Mouse (Mus musculus) left cerebral cortex, postnatal 4 days (tissue): Measurements from ENCODE around the gene Zdhhc11. TPM values are rescaled to one million over a fixed set of nuclear protein-coding genes. Genes with fewer than 3 reads are reported as not detected.

Source experiments
- DNase-seq: peaks from one replicate; pipeline ENCODE4 v3.0.0-alpha.2; 2022
- intact Hi-C: fragments of 180-260 bp; cut with DNase I; formaldehyde crosslinking; loops from one replicate; pipeline ENCODE4 v1.15.1; 2025
- total RNA-seq, 2 experiments: library from RNA; stranded (reverse); gene quantifications; 2 replicates each; pipeline ENCODE4 v1.2.3; 2021

The Zdhhc11 gene
- not detected for total RNA-seq

DNA sequence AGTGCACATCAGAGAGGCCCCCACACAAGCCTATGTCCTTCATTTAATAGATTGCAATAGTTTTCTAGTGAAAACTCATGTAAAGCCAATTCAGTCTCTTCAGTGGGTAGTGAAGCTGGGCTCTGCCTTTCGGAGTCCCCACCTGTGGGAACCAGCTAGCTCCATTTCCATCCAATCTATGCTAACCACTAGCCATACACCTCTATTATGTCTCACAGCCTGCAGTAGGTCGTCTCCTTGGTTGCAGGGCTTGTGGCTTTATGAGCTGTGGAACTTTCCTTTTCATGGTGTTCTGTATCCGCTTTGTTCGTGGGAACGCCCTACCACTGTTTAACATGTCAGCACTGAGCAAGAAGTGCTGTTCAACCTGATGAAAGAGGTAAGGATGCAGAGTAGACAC, at the start of gene Zdhhc11:
Gene Zdhhc11 (plus strand): TSS at position 301 of the 400 bp plus-strand sequence.
- intact Hi-C loops: no loop called here
- DNase-seq: no peak

DNA sequence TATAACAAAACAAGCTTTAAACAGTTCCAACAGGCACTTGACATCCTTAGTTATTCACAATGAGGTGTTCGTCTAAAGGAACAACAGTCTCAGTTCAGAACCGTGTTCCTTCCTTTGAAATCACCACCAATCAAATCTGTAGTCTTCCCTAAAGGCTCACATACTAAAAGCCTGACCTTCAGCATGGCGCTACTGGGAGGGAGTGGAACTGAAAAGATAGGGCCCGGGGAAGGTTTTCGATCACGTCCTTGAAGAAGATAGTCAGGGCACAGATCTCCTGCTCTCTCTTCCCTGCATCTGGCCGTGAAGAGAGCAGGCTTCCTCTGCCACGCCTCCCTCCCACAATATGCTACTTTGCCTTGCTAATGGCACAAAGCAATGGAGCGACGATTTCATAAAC, 31.4 kb upstream of the Zdhhc11 start:
- intact Hi-C loops: no loop called here
- no peak for DNase-seq

DNA sequence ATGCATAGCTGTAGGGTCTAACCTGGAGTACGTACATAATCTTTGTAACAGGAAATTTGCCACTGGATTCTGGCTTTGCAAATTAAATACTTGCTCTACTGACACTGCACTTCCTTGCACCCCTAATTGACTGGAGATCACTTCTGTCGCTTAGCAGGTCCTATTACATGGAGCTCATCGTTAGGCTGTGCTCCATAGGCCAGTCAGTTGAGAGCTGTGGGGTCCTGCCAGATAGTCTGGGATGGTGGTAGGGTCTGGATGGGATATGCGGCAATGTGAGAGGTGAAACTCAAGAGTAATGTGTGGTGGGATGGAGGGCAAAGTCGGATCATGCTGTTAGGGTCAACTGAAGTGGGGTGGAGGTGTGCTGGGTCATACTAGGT, 26.7 kb upstream of the Zdhhc11 start:
- no peak for DNase-seq
- intact Hi-C loops: no loop called here

DNA sequence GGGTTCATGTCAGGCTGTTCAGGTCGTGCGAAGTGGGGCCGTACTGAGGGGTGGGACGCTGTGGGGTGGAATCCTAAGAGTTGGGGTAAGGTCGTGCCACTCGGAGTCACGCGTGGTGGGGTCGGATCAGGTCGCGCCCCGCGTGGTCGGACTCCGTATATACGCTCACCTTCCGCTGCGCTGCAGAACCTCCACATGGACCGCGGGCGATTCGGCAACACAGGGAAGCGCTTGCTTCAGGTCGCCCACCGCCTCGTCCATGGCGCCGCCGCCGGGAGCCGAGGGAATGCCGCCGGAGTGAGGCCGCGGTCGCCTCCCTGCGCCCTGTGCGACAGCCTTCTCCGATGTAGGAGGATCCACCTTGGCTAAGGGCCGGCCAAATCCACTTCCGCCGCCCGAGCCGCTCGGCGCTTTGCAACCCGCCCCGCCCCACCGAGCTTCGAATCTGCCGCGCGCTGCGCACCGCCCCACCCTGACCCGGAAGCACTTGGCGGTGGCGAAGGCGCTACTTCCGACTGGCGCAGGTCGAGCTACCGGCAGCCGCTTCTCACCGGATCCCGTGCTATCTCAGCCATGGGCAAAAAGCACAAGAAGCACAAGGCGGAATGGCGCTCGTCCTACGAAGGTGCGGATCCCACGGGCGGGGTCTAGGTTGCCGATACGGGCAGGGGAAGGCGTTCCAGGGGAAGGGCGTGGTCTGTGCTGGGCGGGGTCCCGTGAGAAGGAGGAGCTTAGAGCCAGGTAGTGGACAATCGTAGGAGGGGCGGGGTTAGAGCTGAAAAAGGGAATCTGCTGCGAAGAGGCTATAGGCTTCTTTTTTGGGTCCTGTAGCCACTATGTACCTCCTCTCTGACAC, 26.1 kb upstream of the Zdhhc11 start, which contains the start of the genes Trip13 and Brd9:
Gene Trip13 (minus strand): TSS at position 464 of the 856 bp plus-strand sequence.
Gene Brd9 (plus strand): TSS at position 491 of the 856 bp plus-strand sequence.
- DNase-seq: peak; percentile 94
- intact Hi-C loops: no loop called here

DNA sequence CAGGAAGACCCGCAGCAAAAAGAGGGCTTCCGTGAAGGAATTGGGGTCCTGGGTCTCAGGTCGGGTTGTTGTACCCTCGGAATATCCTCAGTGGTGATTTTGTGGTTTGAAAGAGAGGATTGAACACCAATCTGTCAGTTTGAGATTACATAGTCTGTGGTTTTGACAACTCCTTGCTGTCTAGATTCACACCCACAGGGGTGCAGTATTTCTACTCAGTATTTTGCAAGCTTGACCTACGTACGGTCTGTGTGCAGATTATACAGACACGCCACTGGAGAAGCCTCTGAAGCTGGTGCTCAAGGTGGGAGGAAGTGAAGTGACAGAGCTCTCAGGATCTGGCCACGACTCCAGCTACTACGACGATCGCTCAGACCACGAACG, 25.5 kb upstream of the Zdhhc11 start:
- intact Hi-C loops: no loop called here
- DNase-seq: no peak

DNA sequence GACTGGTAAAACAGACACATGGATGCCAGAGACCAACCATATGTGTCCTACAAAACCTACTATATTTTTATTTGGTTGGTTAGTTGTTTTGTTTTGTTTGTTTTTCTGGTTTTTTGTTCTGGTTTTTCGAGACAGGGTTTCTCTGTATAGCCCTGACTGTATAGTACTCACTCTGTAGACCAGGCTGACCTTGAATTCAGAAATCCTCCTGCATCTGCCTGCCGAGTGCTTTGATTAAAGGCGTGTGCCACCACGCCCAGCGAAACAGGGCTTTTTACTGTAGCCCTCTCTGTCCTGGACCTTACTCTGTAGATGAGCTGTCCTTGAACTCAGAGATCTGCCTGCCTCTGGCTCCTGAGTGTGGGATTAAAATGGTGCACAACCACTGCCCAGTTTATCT, 24.6 kb upstream of the Zdhhc11 start:
- DNase-seq: no peak
- intact Hi-C loops: no loop called here

DNA sequence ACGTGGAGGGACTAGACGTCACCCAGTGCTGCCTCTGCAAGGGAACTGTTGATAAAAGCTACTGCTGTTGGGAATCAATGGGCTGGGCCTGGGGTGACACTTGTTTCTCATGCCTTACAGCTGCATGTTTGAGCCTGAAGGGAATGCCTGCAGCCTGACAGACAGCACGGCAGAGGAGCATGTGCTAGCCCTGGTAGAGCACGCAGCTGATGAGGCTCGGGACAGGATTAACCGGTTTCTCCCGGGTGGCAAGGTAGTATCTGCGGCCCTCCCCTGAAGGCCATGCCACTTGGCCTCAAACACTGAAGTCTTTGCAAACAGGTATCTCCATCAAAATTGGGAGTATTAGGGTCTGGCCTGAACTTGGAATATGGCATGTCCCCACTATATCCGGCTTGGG, 19.0 kb upstream of the Zdhhc11 start:
- DNase-seq: no peak
- intact Hi-C loops: no loop called here

DNA sequence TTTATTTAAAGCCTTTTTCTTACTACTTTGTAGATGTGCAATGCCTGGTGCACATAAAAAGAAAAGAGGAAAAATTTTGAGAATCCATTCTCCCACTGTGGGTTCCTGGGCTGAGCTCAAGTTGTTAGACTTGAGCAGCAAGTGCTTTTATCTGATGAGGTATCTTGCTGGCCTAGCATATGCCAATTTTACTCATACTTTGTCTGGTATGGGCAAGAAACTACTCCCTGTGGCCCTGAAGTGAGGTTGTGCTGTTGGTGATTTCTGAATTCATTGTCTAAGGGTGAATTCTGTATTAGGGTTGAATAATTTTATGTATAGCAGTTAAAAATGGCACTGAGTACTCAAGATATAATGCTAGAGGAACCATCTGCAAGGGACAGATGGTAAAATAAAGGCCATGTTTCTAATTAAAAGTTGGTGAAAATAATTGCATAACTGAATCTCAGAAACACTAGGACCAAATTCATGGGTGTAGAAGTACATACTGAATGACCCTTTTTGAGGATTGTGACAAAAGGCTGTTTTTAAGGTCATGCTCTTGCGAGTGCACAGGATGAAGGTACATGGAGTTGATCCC, 10.0 kb upstream of the Zdhhc11 start:
- intact Hi-C loops: loop anchor here (10.0 kb wide), 2 partner anchors 231 to 351 kb away; no protein-coding TSS in a partner anchor
- DNase-seq: no peak

DNA sequence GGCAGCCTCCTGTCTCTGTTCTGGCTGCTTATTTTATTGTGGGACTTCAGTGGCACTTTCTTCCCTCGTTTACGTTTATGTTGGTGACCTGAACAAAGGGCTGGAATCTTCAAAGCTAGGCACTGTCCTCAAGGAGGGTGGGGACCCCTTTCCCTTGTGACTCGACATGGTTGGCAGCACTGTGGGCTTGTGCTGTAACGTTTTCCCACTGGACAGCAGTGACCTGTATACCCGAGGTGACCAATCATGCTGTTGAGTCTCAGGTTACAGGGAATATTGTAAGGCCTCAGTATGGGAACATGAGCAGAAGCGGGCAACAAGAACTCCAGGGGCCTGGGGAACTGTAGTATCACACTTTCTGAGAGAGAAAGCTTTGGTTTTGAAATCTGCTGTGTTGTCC, 9.0 kb upstream of the Zdhhc11 start:
- DNase-seq: no peak
- intact Hi-C loops: loop anchor here (10.0 kb wide), 2 partner anchors 230 to 350 kb away; no protein-coding TSS in a partner anchor

DNA sequence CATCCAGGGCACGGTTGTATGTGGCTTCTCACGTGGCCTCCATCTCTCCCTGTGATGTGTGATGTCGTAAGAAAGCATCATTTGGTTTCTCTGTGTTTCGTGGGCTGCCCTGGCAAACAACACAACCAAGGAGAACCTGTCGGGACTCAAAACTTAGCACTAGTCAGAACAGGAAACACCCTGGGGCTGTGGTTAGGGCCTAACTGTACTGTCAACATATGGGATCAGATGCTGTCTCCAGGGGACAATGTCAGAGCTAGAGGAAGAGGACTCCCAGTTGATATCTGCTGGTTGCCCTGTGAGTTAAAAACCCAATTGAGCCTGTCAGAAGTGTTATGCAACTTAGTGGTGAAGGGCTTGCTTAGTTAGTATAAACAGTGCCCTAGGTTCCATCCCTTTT, 8.1 kb upstream of the Zdhhc11 start:
- intact Hi-C loops: loop anchor here (10.0 kb wide), 2 partner anchors 229 to 349 kb away; no protein-coding TSS in a partner anchor
- no peak for DNase-seq

DNA sequence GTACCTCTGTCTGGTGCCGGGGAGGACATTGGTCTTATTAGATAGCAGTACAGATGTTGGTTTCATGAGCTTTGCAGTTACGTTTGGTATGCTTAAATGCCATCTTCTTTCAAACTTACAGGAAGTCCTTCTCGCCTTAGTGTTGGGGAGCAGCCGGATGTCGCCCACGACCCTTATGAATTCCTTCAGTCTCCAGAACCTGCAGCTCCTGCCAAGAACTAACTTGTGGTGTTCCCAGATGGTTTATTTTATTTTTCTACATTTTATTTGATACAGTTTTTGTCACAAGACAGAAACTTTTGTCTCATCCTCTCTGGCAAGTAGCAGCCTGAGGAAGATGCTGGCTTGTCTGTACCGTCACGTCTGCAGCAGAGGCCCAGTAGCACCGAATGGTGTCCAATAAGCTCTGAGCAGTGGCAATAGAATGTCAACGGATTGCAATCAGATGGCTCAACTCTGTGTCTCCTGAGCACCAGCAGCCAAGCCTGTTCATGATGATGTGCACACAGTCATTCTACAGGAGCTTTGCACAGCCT, 3.5 kb upstream of the Zdhhc11 start:
- intact Hi-C loops: no loop called here
- DNase-seq: no peak

DNA sequence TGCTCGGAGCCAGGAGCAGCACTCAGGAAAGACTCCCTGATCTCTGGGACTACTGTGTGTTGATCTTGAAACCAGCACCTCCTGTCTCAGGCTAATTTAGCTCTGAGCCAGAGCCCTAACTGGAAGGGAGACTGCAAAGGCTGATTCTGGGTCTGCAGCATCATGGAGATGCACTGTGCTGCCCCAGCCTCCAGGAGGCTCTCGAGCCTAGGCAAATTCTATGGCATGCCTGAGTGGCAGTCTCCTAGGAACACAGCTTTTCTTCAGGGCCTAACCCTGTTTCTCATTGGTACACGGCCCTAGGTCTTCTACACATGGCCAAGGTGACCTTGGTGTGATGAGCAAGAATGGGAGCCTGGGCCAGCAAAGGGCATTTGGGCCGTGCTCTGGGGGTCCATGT, 2.5 kb upstream of the Zdhhc11 start:
- intact Hi-C loops: no loop called here
- no peak for DNase-seq

DNA sequence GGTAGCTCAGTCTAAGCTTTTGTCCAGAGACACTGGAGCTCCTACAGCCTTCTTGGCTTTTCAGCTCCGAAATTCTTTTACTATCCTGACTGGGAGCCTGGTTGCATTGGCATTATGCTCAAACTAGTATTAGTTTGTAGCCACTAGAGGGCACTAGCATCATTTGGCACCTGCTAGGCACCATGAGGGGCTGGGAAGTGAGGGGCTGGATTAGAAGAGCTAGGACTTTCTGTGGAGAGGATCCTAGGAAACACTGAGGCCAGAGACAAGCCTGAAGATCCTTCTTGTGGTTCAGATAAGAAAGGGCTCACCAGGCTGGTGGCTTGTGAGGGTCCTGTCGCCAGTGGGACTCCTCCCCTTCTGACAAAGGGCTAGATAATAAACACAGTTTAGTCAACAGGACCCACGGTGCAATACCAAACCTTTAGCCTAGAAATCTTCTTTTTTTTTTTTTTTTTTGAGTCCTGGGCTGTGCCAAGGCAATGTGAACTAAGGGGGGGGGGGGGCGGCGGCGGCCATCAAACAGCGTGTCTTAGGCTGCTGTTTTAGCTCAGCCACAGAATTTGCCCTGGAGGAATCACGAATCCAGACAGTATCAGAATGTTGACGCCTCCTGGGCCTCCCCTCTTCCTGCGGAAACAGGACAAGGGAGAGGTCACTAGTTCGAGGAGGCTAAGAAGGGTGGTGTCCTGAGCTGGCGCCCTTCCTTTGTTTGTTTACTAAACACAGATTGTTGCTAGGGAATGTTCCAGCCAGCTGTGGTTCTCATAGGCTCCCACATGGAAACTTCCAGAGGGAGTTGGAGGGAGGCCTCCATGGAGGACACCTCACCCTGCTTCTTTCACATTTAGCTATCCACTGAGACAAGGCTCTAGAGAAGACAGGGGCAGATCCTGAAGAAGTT, 7.1 kb downstream of the Zdhhc11 start:
- intact Hi-C loops: loop anchor here (10.0 kb wide), 1 partner anchor 54 kb away; no protein-coding TSS in a partner anchor
- peak; percentile 69 for DNase-seq

DNA sequence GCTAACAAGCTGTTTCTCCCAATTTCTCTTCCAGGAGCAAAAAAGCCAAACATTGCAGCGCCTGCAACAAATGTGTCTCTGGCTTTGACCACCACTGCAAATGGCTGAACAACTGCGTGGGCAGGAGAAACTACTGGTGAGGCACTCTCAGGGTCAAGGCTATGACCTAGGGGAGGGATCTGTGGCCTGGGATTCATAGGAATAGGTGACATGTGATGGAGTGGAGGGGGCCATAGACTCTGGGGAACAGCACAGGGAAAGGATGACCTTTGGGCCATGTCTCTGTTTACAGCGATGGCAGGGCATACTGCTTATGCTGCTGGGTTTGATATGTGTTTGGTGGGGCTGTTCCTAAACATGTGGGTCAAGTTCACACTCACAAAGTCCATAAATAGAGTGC, 10.9 kb downstream of the Zdhhc11 start:
- intact Hi-C loops: loop anchor here (10.0 kb wide), 1 partner anchor 50 kb away; no protein-coding TSS in a partner anchor

DNA sequence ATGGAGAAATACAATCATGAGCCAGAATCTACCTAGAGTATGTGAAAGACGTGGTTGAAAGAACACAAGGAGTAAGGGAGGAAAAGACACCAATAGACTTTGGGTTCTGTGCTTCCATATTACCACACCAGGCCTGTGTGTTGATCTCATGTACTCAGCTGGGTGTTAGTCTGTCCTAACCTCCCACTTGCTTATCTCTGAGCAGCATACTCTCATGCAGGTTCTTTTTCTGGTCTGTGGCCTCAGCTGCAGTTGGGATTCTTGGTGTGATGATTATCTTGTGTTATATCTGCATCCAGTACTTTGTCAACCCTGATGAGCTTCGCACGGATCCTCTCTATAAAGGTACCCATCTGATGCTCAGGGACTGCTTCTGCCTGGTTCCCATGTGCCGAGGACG, 13.3 kb downstream of the Zdhhc11 start:
- intact Hi-C loops: loop anchor here (10.0 kb wide), 1 partner anchor 48 kb away; no protein-coding TSS in a partner anchor

More for the DNA sequence above, 10.9 kb downstream of the Zdhhc11 start:
- no peak for DNase-seq

DNA sequence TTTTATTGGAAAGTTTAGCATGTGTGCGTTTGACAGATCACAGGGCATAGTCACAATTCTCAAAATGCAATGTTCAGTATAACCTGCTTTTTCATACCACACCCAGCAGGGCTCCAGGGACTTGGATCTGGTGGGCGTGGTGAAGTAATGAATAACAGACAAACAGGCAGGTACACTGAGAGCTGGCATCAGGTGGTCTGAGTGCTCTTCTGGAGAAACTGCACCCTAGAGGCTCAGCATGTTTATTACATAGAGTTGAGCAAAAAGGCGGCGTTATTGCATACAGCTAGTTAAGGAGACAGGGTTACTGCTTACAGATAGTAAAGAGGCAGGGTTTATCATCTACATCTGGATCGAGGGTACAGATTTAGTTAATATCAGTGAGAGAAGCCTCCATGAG, 26.7 kb downstream of the Zdhhc11 start:
- intact Hi-C loops: no loop called here
- no peak for DNase-seq

More for the DNA sequence above, 13.3 kb downstream of the Zdhhc11 start:
- DNase-seq: no peak

DNA sequence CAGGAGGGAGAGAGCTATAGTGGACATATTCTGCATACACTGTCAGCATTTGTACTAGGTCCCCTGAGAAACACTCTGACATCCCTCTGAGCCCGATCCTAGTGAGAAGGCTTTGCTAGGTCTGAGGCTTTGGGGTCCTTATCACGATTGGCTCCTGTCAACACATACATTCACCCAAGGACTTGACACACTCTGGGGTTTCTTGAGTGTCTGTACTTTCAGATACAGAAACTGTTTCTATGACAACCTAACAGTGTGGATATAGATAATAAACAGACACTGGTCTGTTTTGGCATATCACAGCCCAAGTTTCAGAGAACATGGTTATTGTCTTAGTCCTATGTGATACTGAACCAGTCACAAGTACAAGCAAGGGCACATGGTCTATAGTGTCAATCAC, 27.1 kb downstream of the Zdhhc11 start:
- intact Hi-C loops: no loop called here
- no peak for DNase-seq

DNA sequence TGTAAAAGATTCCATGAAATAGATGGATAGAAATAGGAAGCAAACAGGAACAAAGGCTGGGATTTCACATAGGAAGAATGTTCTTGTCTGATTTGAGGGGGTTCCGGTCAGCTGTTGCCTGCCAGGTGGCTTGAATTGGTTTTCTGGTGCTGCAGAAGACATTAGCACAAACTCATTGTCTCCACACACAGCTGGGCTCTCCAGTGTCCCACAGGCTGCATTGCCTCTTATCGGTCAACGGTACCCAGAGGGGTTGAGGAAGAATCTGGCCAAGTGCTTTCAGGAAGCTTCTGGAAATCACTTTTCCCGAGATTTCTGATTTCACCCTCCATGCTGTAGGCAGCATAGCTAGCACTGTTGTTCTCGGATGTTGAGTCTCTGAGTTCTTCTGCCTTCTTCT, 27.6 kb downstream of the Zdhhc11 start:
- DNase-seq: no peak
- intact Hi-C loops: no loop called here

DNA sequence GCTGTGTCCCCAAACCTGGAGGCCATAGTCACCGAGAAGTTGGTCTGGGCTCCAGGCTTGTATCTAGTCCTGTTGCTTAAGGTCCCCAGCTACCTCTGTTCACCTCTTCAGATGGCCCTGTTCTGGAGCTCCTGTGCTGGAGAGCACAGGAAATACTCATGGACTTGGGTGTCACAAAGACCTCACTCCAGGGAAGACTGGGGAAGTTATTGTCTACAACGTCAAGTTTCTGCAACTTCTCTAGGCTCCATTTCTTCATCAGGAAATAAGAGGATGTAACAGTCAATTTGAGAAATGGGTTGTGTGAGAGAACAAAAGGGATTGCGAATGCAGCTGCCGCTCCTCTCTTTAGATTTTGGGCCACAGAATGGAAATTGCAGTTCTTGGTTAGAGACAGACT, 32.8 kb downstream of the Zdhhc11 start:
- no peak for DNase-seq
- intact Hi-C loops: no loop called here

DNA sequence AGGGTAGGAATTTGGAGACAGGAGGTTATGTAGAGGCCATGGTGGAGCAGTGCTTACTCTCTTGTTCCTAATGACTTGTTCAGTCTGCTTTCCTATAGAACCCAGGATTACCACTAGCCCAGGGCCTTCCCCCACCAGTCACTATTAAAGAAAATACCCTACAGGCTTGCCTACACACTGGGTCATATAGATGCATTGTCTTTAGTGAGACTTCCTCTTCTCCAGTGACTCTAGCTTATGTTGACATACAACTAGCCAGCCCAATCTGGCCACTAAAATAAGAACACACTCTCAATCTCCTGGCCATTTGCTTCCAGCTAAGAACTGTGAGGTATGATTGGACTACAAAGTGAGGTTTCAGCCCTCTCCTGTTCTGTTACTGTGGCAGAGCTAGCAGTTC, 36.9 kb downstream of the Zdhhc11 start:
- intact Hi-C loops: no loop called here

DNA sequence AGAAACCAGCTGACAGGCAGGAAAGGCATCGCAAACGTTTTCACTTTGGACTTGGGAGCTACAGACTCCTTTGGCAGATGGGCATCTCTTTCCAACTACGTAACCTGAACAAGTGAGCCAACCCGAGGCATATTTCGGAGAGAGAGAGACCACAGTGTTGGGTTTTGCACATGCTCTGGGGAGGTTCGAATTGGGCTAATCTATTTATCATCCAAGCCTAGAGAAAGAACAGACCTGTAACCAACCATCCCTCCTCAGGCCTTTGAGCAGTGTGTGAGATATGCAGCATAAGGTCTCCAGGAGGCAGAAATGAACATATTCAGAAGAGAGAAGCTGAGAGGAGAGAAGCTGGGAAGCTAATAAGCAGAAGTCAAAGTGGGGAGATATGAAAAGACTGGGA, 37.3 kb downstream of the Zdhhc11 start:
- DNase-seq: no peak
- intact Hi-C loops: no loop called here

More for the DNA sequence above, 36.9 kb downstream of the Zdhhc11 start:
- DNase-seq: no peak
